Mouse (Mus musculus) ES-E14 (cell line): ENCODE measurements around the gene Ppp1r14c. TPM values are rescaled to one million over a fixed set of nuclear protein-coding genes. Genes with fewer than 3 reads are reported as not detected.

ENCODE experiments used
- DNase-seq: peaks from one replicate; pipeline ENCODE4 v3.0.0-alpha.2; 2013; ENCODE audit warnings: low read depth, low spot score
- H3K27ac ChIP-seq: 2 replicates; pipeline ENCODE4 v1.5.1; 2012; ENCODE audit warnings: low read depth, mild to moderate bottlenecking, low read length, moderate library complexity, mixed read lengths; ENCODE audit not compliant: poor library complexity, insufficient read depth, severe bottlenecking
- H3K36me3 ChIP-seq: 2 replicates; pipeline ENCODE4 v1.6.1; 2012; ENCODE audit warnings: mild to moderate bottlenecking, low read length, moderate library complexity, mixed read lengths; ENCODE audit not compliant: control insufficient read depth, poor library complexity, insufficient read depth, severe bottlenecking
- H3K4me1 ChIP-seq, 2 experiments: fragments of 150-350 bp in 1 of 2; sonication (generic) in 1 of 2; 2 replicates each; pipeline ENCODE4 v1.6.1; 2012; ENCODE audit warnings: low read length in 2 of 2, mild to moderate bottlenecking in 1 of 2, mixed read lengths in 1 of 2; ENCODE audit not compliant: control insufficient read depth in 2 of 2, insufficient read depth in 2 of 2, poor library complexity in 1 of 2
- H3K4me3 ChIP-seq, 2 experiments: fragments of 150-350 bp in 1 of 2; sonication (generic) in 1 of 2; 2 replicates each; pipeline ENCODE4 v1.5.1; 2012; ENCODE audit warnings: low read length in 2 of 2, low read depth in 1 of 2, mild to moderate bottlenecking in 1 of 2, mixed read lengths in 1 of 2; ENCODE audit not compliant: insufficient read depth in 1 of 2, poor library complexity in 1 of 2, severe bottlenecking in 1 of 2
- H3K9ac ChIP-seq: 2 replicates; pipeline ENCODE4 v1.6.1; 2012; ENCODE audit warnings: low read depth, mild to moderate bottlenecking, low read length, mixed read lengths; ENCODE audit not compliant: poor library complexity, insufficient read depth, severe bottlenecking
- H3K9me3 ChIP-seq: fragments of 150-350 bp; sonication (generic); 2 replicates; pipeline ENCODE4 v1.6.1; 2012; ENCODE audit warnings: low read depth, mild to moderate bottlenecking, low read length; ENCODE audit not compliant: control insufficient read depth, insufficient read depth
- CHD2 ChIP-seq: IDR thresholded peaks from 2 replicates; pipeline ENCODE4 v1.6.1; 2014; ENCODE audit warnings: mild to moderate bottlenecking, low read depth, low read length, inconsistent platforms
- HCFC1 ChIP-seq: IDR thresholded peaks from 2 replicates; pipeline ENCODE4 v1.6.1; 2012; ENCODE audit warnings: low read length, inconsistent platforms, borderline replicate concordance; ENCODE audit not compliant: insufficient read depth
- MAFK ChIP-seq: IDR thresholded peaks from 2 replicates; pipeline ENCODE4 v1.6.1; 2014; ENCODE audit warnings: mild to moderate bottlenecking, low read depth, low read length, inconsistent platforms; ENCODE audit not compliant: insufficient read depth
- ZC3H11A ChIP-seq: IDR thresholded peaks from 2 replicates; pipeline ENCODE4 v1.6.1; 2012; ENCODE audit warnings: low read depth, mild to moderate bottlenecking, inconsistent platforms, low read length, borderline replicate concordance
- ZNF384 ChIP-seq: IDR thresholded peaks from 2 replicates; pipeline ENCODE4 v1.6.1; 2012; ENCODE audit warnings: low read depth, low read length, inconsistent platforms
- in situ Hi-C, 2 experiments: fragments of 600-800 bp; cut with MboI; formaldehyde crosslinking; loops; one replicate each; pipeline ENCODE4 v1.15.1; 2025; ENCODE audit warnings: low sequenced_read_pairs in 2 of 2, inconsistent platforms in 1 of 2; ENCODE audit not compliant: unreplicated experiment in 2 of 2
- total RNA-seq: library from RNA; depleted of rRNA; stranded (reverse); fragments of 300-350 nt; gene quantifications from 2 replicates; pipeline ENCODE4 v1.2.3, GENCODE M21; 2012

Ppp1r14c gene
- total RNA-seq, 1 experiment = 0.62 TPM

DNA sequence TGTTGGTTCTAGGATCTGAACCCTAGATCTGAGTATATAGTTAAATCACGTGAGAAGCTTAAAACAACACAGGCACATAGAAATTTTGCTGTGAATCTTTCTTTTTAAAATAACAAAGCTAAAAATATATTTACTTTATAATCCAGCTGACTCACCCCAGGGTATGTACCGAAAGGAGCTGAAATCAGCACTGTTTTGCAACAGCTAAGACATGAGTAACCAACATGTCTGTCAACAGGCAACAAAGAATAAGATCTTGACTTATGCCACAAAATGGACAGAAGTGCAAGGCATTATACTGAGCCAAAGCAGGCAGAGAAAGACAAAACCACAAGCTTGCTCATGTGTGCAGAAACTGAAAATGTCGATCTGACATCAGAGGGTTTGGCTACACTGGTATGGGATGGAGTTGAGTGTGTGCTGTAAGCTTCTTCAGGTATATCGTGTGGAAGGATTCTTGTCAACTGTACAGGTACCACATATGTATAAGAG is 100.3 kb downstream of the Ppp1r14c start:
- no peak for TF ChIP-seq ZNF384
- TF ChIP-seq MAFK = no peak
- TF ChIP-seq HCFC1 = no peak
- TF ChIP-seq ZC3H11A = no peak
- TF ChIP-seq CHD2 = no peak
- no peak for DNase-seq
- H3K36me3 ChIP-seq = no peaks in the 10 kb centered on the region
- no peaks in the 10 kb centered on the region for H3K4me1 ChIP-seq
- no peak overlapping the region for H3K27ac ChIP-seq
- H3K4me3 ChIP-seq = no peak overlapping the region
- no peaks in the 10 kb centered on the region for H3K9me3 ChIP-seq
- H3K9ac ChIP-seq = no peak overlapping the region
- in situ Hi-C loops = no loop called here

- H3K4me3 ChIP-seq = no peak overlapping the region
- no peak for DNase-seq
- no peaks in the 10 kb centered on the region for H3K4me1 ChIP-seq
- TF ChIP-seq HCFC1 = no peak
- TF ChIP-seq ZC3H11A = no peak
- TF ChIP-seq ZNF384 = no peak
- no peak for TF ChIP-seq CHD2
- TF ChIP-seq MAFK = no peak
- in situ Hi-C loops = no loop called here
- H3K9me3 ChIP-seq = no peaks in the 10 kb centered on the region
- no peaks in the 10 kb centered on the region for H3K36me3 ChIP-seq
- H3K27ac ChIP-seq = no peak overlapping the region
- no peak overlapping the region for H3K9ac ChIP-seq
Measured at GRCm38 (mm10) chr10:3468590-3468989, 102.7 kb downstream of the Ppp1r14c start.

- no peak for DNase-seq
- TF ChIP-seq MAFK (no peak), ZNF384 (no peak), CHD2 (no peak), HCFC1 (no peak), ZC3H11A (no peak)
Measured at GRCm38 (mm10) chr10:3476611-3477010, 110.8 kb downstream of the Ppp1r14c start.

GRCm38 (mm10) chr10:3479772-3480171 is 113.9 kb downstream of the Ppp1r14c start:
- H3K27ac ChIP-seq = no peak overlapping the region
- no peaks in the 10 kb centered on the region for H3K36me3 ChIP-seq
- H3K4me1 ChIP-seq = no peaks in the 10 kb centered on the region
- in situ Hi-C loops = no loop called here
- no peak overlapping the region for H3K4me3 ChIP-seq
- DNase-seq = no peak
- no peak overlapping the region for H3K9ac ChIP-seq
- no peaks in the 10 kb centered on the region for H3K9me3 ChIP-seq
- TF ChIP-seq CHD2 (no peak), HCFC1 (no peak), ZNF384 (no peak), MAFK (no peak), ZC3H11A (no peak)

More at GRCm38 (mm10) chr10:3476611-3477010, 110.8 kb downstream of the Ppp1r14c start:
- no peaks in the 10 kb centered on the region for H3K36me3 ChIP-seq
- no peaks in the 10 kb centered on the region for H3K4me1 ChIP-seq
- no peak overlapping the region for H3K27ac ChIP-seq
- no peak overlapping the region for H3K9ac ChIP-seq
- in situ Hi-C loops = no loop called here
- no peak overlapping the region for H3K4me3 ChIP-seq
- H3K9me3 ChIP-seq = no peaks in the 10 kb centered on the region

GRCm38 (mm10) chr10:3490052-3490451 is 124.2 kb downstream of the Ppp1r14c start:
- Histone ChIP-seq H3K36me3 (no peaks in the 10 kb centered on the region), H3K9ac (no peak overlapping the region), H3K4me3 (no peak overlapping the region), H3K9me3 (no peaks in the 10 kb centered on the region), H3K4me1 (no peaks in the 10 kb centered on the region), H3K27ac (no peak overlapping the region)
- in situ Hi-C loops = no loop called here
- DNase-seq = no peak
- no peak for TF ChIP-seq HCFC1
- TF ChIP-seq ZC3H11A = no peak
- no peak for TF ChIP-seq ZNF384
- no peak for TF ChIP-seq CHD2
- TF ChIP-seq MAFK = no peak
